Comparison of ENCODE assay signal across 14 mouse cellular contexts in genomic region chr4:16477216-16477615, GRCm38 (mm10).
"Had no signal": no experiment of that assay in that cellular context is flagged by ENCODE, and none has a peak within 500 bp of the region (broad histone marks: within the 10 kb centered on the region; RNA-seq: fewer than 3 reads in every experiment).

No protein-coding gene starts in this region.

- DNase-seq: lung, adult 18-20 months; lung, embryonic 14.5 days; lung, postnatal 10 days; lung, postnatal 4 days; midbrain, embryonic 14.5 days; right cerebral cortex, adult 18-20 months; thymus, adult 18-20 months; thymus, postnatal 14 days; thymus, postnatal 4 days had no signal

- H3K4me3 ChIP-seq: midbrain, embryonic 10.5 days; midbrain, embryonic 12.5 days; neural tube, embryonic 12.5 days; stomach, embryonic 15.5 days had no signal

- H3K9me3 ChIP-seq: midbrain, embryonic 10.5 days; midbrain, embryonic 12.5 days; neural tube, embryonic 12.5 days; stomach, embryonic 15.5 days had no signal

- H3K27ac ChIP-seq: midbrain, embryonic 10.5 days; midbrain, embryonic 12.5 days; neural tube, embryonic 12.5 days; stomach, embryonic 15.5 days had no signal

- H3K36me3 ChIP-seq: midbrain, embryonic 10.5 days; midbrain, embryonic 12.5 days; neural tube, embryonic 12.5 days; stomach, embryonic 15.5 days had no signal

- H3K27me3 ChIP-seq: midbrain, embryonic 12.5 days; neural tube, embryonic 12.5 days; stomach, embryonic 15.5 days had no signal

- H3K4me2 ChIP-seq: lung, embryonic 14.5 days; midbrain, embryonic 12.5 days; neural tube, embryonic 12.5 days; stomach, embryonic 15.5 days had no signal

- H3K4me1 ChIP-seq: midbrain, embryonic 10.5 days; midbrain, embryonic 12.5 days; neural tube, embryonic 12.5 days; stomach, embryonic 15.5 days had no signal

- H3K9ac ChIP-seq: lung, embryonic 14.5 days; midbrain, embryonic 12.5 days; neural tube, embryonic 12.5 days; stomach, embryonic 15.5 days had no signal

- ATAC-seq: midbrain, embryonic 16.5 days had no signal
